27 mouse cellular contexts compared by ENCODE assay signal in genomic region chr6:90377708-90378107, GRCm38 (mm10). TPM values are rescaled to one million over a fixed set of nuclear protein-coding genes. Genes with fewer than 3 reads are reported as not detected.
DNase-seq lines count a peak whose midpoint lies in the region; ATAC-seq and TF ChIP-seq lines count a peak whose summit lies in the region.
"Had no signal": no experiment of that assay in that cellular context is flagged by ENCODE, and none has a peak within 500 bp of the region (broad histone marks: within the 10 kb centered on the region; RNA-seq: fewer than 3 reads in every experiment).

No protein-coding gene starts in this region.

- TF ChIP-seq CTCF in lung, postnatal 0 days (IDR thresholded peaks at IDR 0.05) = no peak
- no peak for TF ChIP-seq CTCF in heart, adult 2 months (IDR thresholded peaks at IDR 0.05)

- ATAC-seq in lung, postnatal 0 days = no peak
- peak; percentile 95 for ATAC-seq in megakaryocyte, adult 5-6 weeks (ENCODE audit: poor library complexity, severe bottlenecking)
- peak; percentile 66; the same call in 1 of the 2 replicates for ATAC-seq in neutrophil, adult 5-6 weeks (ENCODE audit: extremely low read depth, insufficient number of reproducible peaks, low FRiP score, poor library complexity, severe bottlenecking)
- ATAC-seq: forebrain, embryonic 13.5 days; forebrain, postnatal 0 days had no signal

- no peaks in the 10 kb centered on the region for H3K4me1 ChIP-seq in lung, postnatal 0 days (ENCODE audit: insufficient read depth, low read depth, low read length)
- H3K4me1 ChIP-seq in heart, adult 2 months (ENCODE audit: control insufficient read depth, insufficient read depth, low read length) = no peaks in the 10 kb centered on the region
- H3K4me1 ChIP-seq: embryonic facial prominence, embryonic 13.5 days; embryonic facial prominence, embryonic 15.5 days; forebrain, embryonic 10.5 days had no signal

- H3K27ac ChIP-seq in lung, postnatal 0 days (ENCODE audit: low read length) = no peak overlapping the region
- no peak overlapping the region for H3K27ac ChIP-seq in heart, adult 2 months
- H3K27ac ChIP-seq: embryonic facial prominence, embryonic 13.5 days; embryonic facial prominence, embryonic 15.5 days; forebrain, embryonic 10.5 days; forebrain, embryonic 13.5 days had no signal

- no peak overlapping the region for H3K4me3 ChIP-seq in lung, postnatal 0 days (ENCODE audit: low read depth, low read length)
- no peak overlapping the region for H3K4me3 ChIP-seq in heart, adult 2 months
- H3K4me3 ChIP-seq: embryonic facial prominence, embryonic 13.5 days; embryonic facial prominence, embryonic 15.5 days; erythroblast, embryonic 14.5 days; forebrain, embryonic 10.5 days; forebrain, embryonic 13.5 days had no signal

- H3K36me3 ChIP-seq in lung, postnatal 0 days (ENCODE audit: insufficient read depth, low read length) = peaks cover 53% of the 10 kb centered on the region
- peaks cover 13% of the 10 kb centered on the region for H3K36me3 ChIP-seq in heart, adult 2 months (ENCODE audit: control insufficient read depth, insufficient read depth, low read length)

- H3K79me2 ChIP-seq in heart, adult 2 months (replicated peaks; ENCODE audit: control insufficient read depth, insufficient read depth, low read length) = no peaks in the 10 kb centered on the region

- no peak overlapping the region for H3K9ac ChIP-seq in lung, postnatal 0 days (replicated peaks; ENCODE audit: low read depth)
- no peak overlapping the region for H3K9ac ChIP-seq in heart, adult 2 months (ENCODE audit: low read depth, low read length)
- H3K9ac ChIP-seq: embryonic facial prominence, embryonic 13.5 days; embryonic facial prominence, embryonic 15.5 days; forebrain, embryonic 13.5 days; forebrain, postnatal 0 days had no signal

- TF ChIP-seq EP300 in lung, postnatal 0 days (IDR thresholded peaks at IDR 0.05) = no peak
- no peak for TF ChIP-seq EP300 in heart, adult 2 months (IDR thresholded peaks at IDR 0.05; ENCODE audit: insufficient read depth, low read depth, low read length)

- peak; percentile 15 for DNase-seq in lung, postnatal 36 days
- no peak for DNase-seq in lung, postnatal 0 days (ENCODE audit: low spot score)
- DNase-seq in kidney, adult 11 months = no peak
- no peak for DNase-seq in heart, adult 2 months
- DNase-seq: adrenal gland, adult 2 months; adrenal gland, postnatal 10 days; adrenal gland, postnatal 25 days; cerebellum, adult 11 months; cerebellum, adult 18-20 months; cerebellum, adult 8-10 months; cerebellum, adult 9-11 months; cerebellum, postnatal 14 days; cerebellum, postnatal 36 days; embryo, embryonic 11 days; forebrain, postnatal 0 days had no signal

- intact Hi-C loops in heart, adult 2 months (cut with DNase I) = no loop called here

- no peaks in the 10 kb centered on the region for H3K27me3 ChIP-seq in lung, postnatal 0 days (replicated peaks; ENCODE audit: insufficient read depth, low read length)
- no peaks in the 10 kb centered on the region for H3K27me3 ChIP-seq in heart, adult 2 months (ENCODE audit: control insufficient read depth, insufficient read depth, low read length)
- H3K27me3 ChIP-seq: embryonic facial prominence, embryonic 13.5 days; embryonic facial prominence, embryonic 15.5 days; forebrain, embryonic 13.5 days had no signal

- 90% methylated on average over 2 of the region's 2 CpGs for WGBS in lung, postnatal 0 days
- WGBS in heart, adult 2 months = 96% methylated on average over 2 of the region's 2 CpGs

- no peak overlapping the region for H3K4me2 ChIP-seq in lung, postnatal 0 days (replicated peaks; ENCODE audit: low read depth, low read length)
- H3K4me2 ChIP-seq: embryonic facial prominence, embryonic 13.5 days; embryonic facial prominence, embryonic 15.5 days; forebrain, embryonic 13.5 days had no signal

- TF ChIP-seq POLR2A in heart, adult 2 months (IDR thresholded peaks at IDR 0.05; ENCODE audit: insufficient read depth, low read depth, low read length) = no peak

- no peaks in the 10 kb centered on the region for H3K9me3 ChIP-seq in lung, postnatal 0 days (ENCODE audit: low read length)
- H3K9me3 ChIP-seq: embryonic facial prominence, embryonic 13.5 days; embryonic facial prominence, embryonic 15.5 days; forebrain, embryonic 10.5 days; forebrain, embryonic 13.5 days had no signal

RNA-seq across cellular contexts. Expression of gene Zxdc, which starts 8.4 kb away (rescaled TPM):
- polyA plus RNA-seq in lung, postnatal 0 days (2015; fragmentation: Nextera tagmentation; extraction: Ambion mirVana) = 6.5 and 6.9 TPM in 2 replicates
- total RNA-seq in megakaryocyte, adult 5-6 weeks (2015) = 10.2 and 11.1 TPM in 2 replicates
- total RNA-seq in megakaryocyte, adult 5-6 weeks (2017) = 9.9 and 16.1 TPM in 2 replicates
- 27.0 and 29.1 TPM in 2 replicates for total RNA-seq in neutrophil, adult 5-6 weeks (2017)
- 10 to 100 TPM; 12.6 to 14.6 TPM for total RNA-seq in heart, adult 2 months (2021)
- 8.4 and 10.8 TPM in 2 replicates for polyA plus RNA-seq in heart, adult 2 months (2012; rRNA removed)

RNA-seq across cellular contexts. Expression of gene Uroc1, which starts 44.6 kb away (rescaled TPM):
- not detected in 2 replicates for polyA plus RNA-seq in lung, postnatal 0 days (2015; fragmentation: Nextera tagmentation; extraction: Ambion mirVana)
- total RNA-seq in megakaryocyte, adult 5-6 weeks (2015) = not detected in 2 replicates
- not detected in 2 replicates for total RNA-seq in megakaryocyte, adult 5-6 weeks (2017)
- total RNA-seq in neutrophil, adult 5-6 weeks (2017) = not detected in 2 replicates
- not detected for total RNA-seq in heart, adult 2 months (2021)
- 0.12 TPM in 1 of 2 replicates, not detected in the other for polyA plus RNA-seq in heart, adult 2 months (2012; rRNA removed)
- total RNA-seq: common myeloid progenitor, adult 5-6 weeks; forebrain, postnatal 0 days; MEL had no signal
- polyA plus RNA-seq: brain, embryonic 14.5 days; C2C12; embryonic facial prominence, embryonic 11.5 days; embryonic facial prominence, embryonic 13.5 days; erythroblast, embryonic 14.5 days; forebrain, embryonic 10.5 days; forebrain, embryonic 13.5 days; forebrain, postnatal 0 days had no signal

RNA-seq across cellular contexts. Expression of gene Cfap100, which starts 50.9 kb away (rescaled TPM):
- polyA plus RNA-seq in lung, postnatal 0 days (2015; fragmentation: Nextera tagmentation; extraction: Ambion mirVana) = 3.9 and 5.2 TPM in 2 replicates
- total RNA-seq in megakaryocyte, adult 5-6 weeks (2015) = not detected in 2 replicates
- total RNA-seq in megakaryocyte, adult 5-6 weeks (2017) = not detected in 2 replicates
- total RNA-seq in neutrophil, adult 5-6 weeks (2017) = 0.23 TPM in 1 of 2 replicates, not detected in the other
- under 1 TPM; 0.16 to 0.18 TPM for total RNA-seq in heart, adult 2 months (2021)
- polyA plus RNA-seq in heart, adult 2 months (2012; rRNA removed) = 0.44 and 0.80 TPM in 2 replicates
- total RNA-seq: common myeloid progenitor, adult 5-6 weeks; MEL had no signal
- polyA plus RNA-seq: erythroblast, embryonic 14.5 days had no signal

RNA-seq across cellular contexts. Expression of gene Chst13, which starts 52.7 kb away (rescaled TPM):
- polyA plus RNA-seq in lung, postnatal 0 days (2015; fragmentation: Nextera tagmentation; extraction: Ambion mirVana) = 0.08 and 0.10 TPM in 2 replicates
- total RNA-seq in megakaryocyte, adult 5-6 weeks (2015) = 9.0 and 12.4 TPM in 2 replicates
- 4.4 and 6.3 TPM in 2 replicates for total RNA-seq in megakaryocyte, adult 5-6 weeks (2017)
- total RNA-seq in neutrophil, adult 5-6 weeks (2017) = 0.86 and 2.4 TPM in 2 replicates
- not detected for total RNA-seq in heart, adult 2 months (2021)
- polyA plus RNA-seq in heart, adult 2 months (2012; rRNA removed) = 0.12 TPM in 1 of 2 replicates, not detected in the other
- total RNA-seq: adrenal gland, adult 2 months; adrenal gland, postnatal 25 days; common myeloid progenitor, adult 5-6 weeks; forebrain, postnatal 0 days; MEL had no signal
- polyA plus RNA-seq: embryonic facial prominence, embryonic 11.5 days; erythroblast, embryonic 14.5 days; forebrain, embryonic 10.5 days; forebrain, embryonic 13.5 days; forebrain, postnatal 0 days had no signal
